In the genomic region with DNA sequence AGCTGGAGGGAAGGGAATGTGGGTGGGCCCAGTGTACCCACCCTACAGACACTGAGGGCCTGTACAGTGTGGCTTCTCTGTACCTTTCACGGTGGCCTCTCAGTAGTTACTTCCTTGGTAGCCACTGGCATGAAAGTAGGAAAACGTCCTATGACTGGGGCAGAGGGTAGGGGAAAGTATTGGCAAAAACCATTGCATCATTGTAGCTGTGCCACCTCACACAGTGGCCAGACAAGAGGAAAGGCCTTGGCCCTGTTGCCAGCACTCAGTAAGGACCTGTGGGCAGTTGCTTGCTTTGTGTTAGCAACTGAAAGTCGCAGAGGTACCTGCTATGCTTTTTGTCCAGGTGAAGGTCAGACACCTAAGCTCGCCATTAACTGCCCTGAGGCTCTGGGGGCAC, we compare ENCODE assay signal across 21 mouse cellular contexts. TPM values are rescaled to one million over a fixed set of nuclear protein-coding genes. Genes with fewer than 3 reads are reported as not detected.
A peak's percentile ranks its signal among the peaks of the same experiment; 100 is the strongest.
DNase-seq lines count a peak whose midpoint lies in the region; ATAC-seq and TF ChIP-seq lines count a peak whose summit lies in the region.
"Had no signal": no experiment of that assay in that cellular context is flagged by ENCODE, and none has a peak within 500 bp of the region (broad histone marks: within the 10 kb centered on the region; RNA-seq: fewer than 3 reads in every experiment).

No protein-coding gene starts in this region.

- no peaks in the 10 kb centered on the region for H3K27me3 ChIP-seq in liver, adult 2 months (ENCODE audit: control insufficient read depth, insufficient read depth, low read length)
- H3K27me3 ChIP-seq: embryonic facial prominence, embryonic 13.5 days; embryonic facial prominence, embryonic 15.5 days; forebrain, embryonic 12.5 days had no signal

- WGBS in liver, adult 2 months = 81% methylated on average over 4 of the region's 4 CpGs

- TF ChIP-seq CTCF in liver, adult 2 months (IDR thresholded peaks at IDR 0.05; ENCODE audit: low read depth, low read length) = no peak

- no peak overlapping the region for H3K9ac ChIP-seq in liver, adult 2 months (ENCODE audit: low read depth, low read length)
- H3K9ac ChIP-seq: embryonic facial prominence, embryonic 13.5 days; embryonic facial prominence, embryonic 15.5 days; forebrain, embryonic 12.5 days had no signal

- no peak for ATAC-seq in granulocyte monocyte progenitor cell, adult 5-6 weeks (replicated peaks; ENCODE audit: poor library complexity, severe bottlenecking)
- ATAC-seq: forebrain, embryonic 14.5 days; forebrain, embryonic 16.5 days had no signal

- peak; percentile 30 for DNase-seq in adrenal gland, postnatal 10 days
- DNase-seq in adrenal gland, adult 8-10 months = no peak
- DNase-seq in liver, adult 2 months (ENCODE audit: extremely low read depth, low read depth, low spot score) = peak; percentile 54
- no peak for DNase-seq in liver
- DNase-seq: cerebellum, adult 11 months; cerebellum, adult 18-20 months; cerebellum, adult 8-10 months; cerebellum, adult 9-11 months; cerebellum, postnatal 14 days; cerebellum, postnatal 36 days; embryo, embryonic 11 days had no signal

- no peak overlapping the region for H3K27ac ChIP-seq in liver, adult 2 months (replicated peaks; ENCODE audit: insufficient read depth, low read depth, low read length)
- H3K27ac ChIP-seq in brown adipose tissue, adult 24 weeks (replicated peaks; ENCODE audit: low read depth, low read length) = peak overlapping the region; percentile 75
- H3K27ac ChIP-seq: embryonic facial prominence, embryonic 13.5 days; embryonic facial prominence, embryonic 15.5 days; forebrain, embryonic 10.5 days; forebrain, embryonic 12.5 days had no signal

- no peaks in the 10 kb centered on the region for H3K36me3 ChIP-seq in liver, adult 2 months (ENCODE audit: control insufficient read depth, insufficient read depth, low read length)
- H3K36me3 ChIP-seq: embryonic facial prominence, embryonic 13.5 days; embryonic facial prominence, embryonic 15.5 days had no signal

- TF ChIP-seq POLR2A in liver, adult 2 months (IDR thresholded peaks at IDR 0.05; ENCODE audit: extremely low read depth, insufficient read depth, low read length) = no peak

- no peaks in the 10 kb centered on the region for H3K79me2 ChIP-seq in liver, adult 2 months (ENCODE audit: control insufficient read depth, insufficient read depth, low read length)

- no peak overlapping the region for H3K4me3 ChIP-seq in liver, adult 2 months (ENCODE audit: insufficient read depth, low read depth, low read length)
- H3K4me3 ChIP-seq in brown adipose tissue, adult 24 weeks (ENCODE audit: insufficient read depth, low read depth, low read length) = no peak overlapping the region
- H3K4me3 ChIP-seq: embryonic facial prominence, embryonic 13.5 days; embryonic facial prominence, embryonic 15.5 days; erythroblast, embryonic 14.5 days; forebrain, embryonic 10.5 days; forebrain, embryonic 12.5 days had no signal

- no peaks in the 10 kb centered on the region for H3K4me1 ChIP-seq in liver, adult 2 months (ENCODE audit: control insufficient read depth, insufficient read depth, low read length)
- peaks cover 8% of the 10 kb centered on the region; the same call in 1 of the 2 replicates for H3K4me1 ChIP-seq in brown adipose tissue, adult 24 weeks (ENCODE audit: control insufficient read depth, insufficient read depth, insufficient read length, low read length)
- H3K4me1 ChIP-seq: embryonic facial prominence, embryonic 13.5 days; embryonic facial prominence, embryonic 15.5 days; forebrain, embryonic 12.5 days had no signal

RNA-seq across cellular contexts. Expression of a gene that starts 44.6 kb away (rescaled TPM):
- total RNA-seq in adrenal gland, postnatal 10 days (2021) = 1 to 10 TPM; 2.8 to 4.7 TPM
- 1 to 10 TPM; 2.0 to 4.1 (median 3.6) TPM for total RNA-seq in adrenal gland, adult 8-10 months (2022)
- total RNA-seq in liver, adult 2 months (2014; rRNA removed) = 0.07 and 0.09 TPM in 2 replicates
- not detected in 2 replicates for polyA plus RNA-seq in liver, adult 2 months (2012; rRNA removed)
- polyA plus RNA-seq in brown adipose tissue, adult 24 weeks (2012; ENCODE audit: insufficient read depth, insufficient read length, missing spikeins) = 1.8 TPM in 1 of 2 replicates, not detected in the other
- total RNA-seq in granulocyte monocyte progenitor cell, adult 5-6 weeks (2014; fragmentation: Nextera tagmentation) = not detected in 2 replicates
- not detected in 2 replicates for total RNA-seq in granulocyte monocyte progenitor cell, adult 5-6 weeks (2017)
- total RNA-seq: common myeloid progenitor, adult 5-6 weeks had no signal

Comparison
In these comparisons a context has a peak if more than half of its experiments do, and no peak if none do; other contexts are left out.
1. DNase-seq: peak in adrenal gland, postnatal 10 days (single experiment) and liver, adult 2 months (single experiment); none in adrenal gland, adult 8-10 months (single experiment) and liver (single experiment).